Mouse (Mus musculus) embryo, embryonic 11.5 days (tissue): ENCODE data around the gene Tnfsf15.

Experiments
- DNase-seq: peaks from one replicate; pipeline ENCODE4 v3.0.0-alpha.2; 2012; ENCODE audit warnings: low read depth, low spot score

The Tnfsf15 gene

GRCm38 (mm10) chr4:63742763-63743371, 2.0 kb downstream of the Tnfsf15 start:
- DNase-seq, result no peak

GRCm38 (mm10) chr4:63742101-63742500, 2.8 kb downstream of the Tnfsf15 start:
- DNase-seq, result no peak

GRCm38 (mm10) chr4:63740761-63741160, 4.2 kb downstream of the Tnfsf15 start:
- DNase-seq, result no peak

- DNase-seq, result no peak
These were observed 4.9 kb downstream of the Tnfsf15 start for GRCm38 (mm10) chr4:63740001-63740400.

GRCm38 (mm10) chr4:63739524-63739923, 5.4 kb downstream of the Tnfsf15 start:
- DNase-seq, result no peak

GRCm38 (mm10) chr4:63738364-63738997, 6.4 kb downstream of the Tnfsf15 start:
- no peak for DNase-seq

- no peak for DNase-seq
These were observed 13.6 kb downstream of the Tnfsf15 start for GRCm38 (mm10) chr4:63731299-63731698.

GRCm38 (mm10) chr4:63726727-63727126, 18.2 kb downstream of the Tnfsf15 start:
- DNase-seq, result no peak

GRCm38 (mm10) chr4:63725981-63726380, 18.9 kb downstream of the Tnfsf15 start:
- DNase-seq, result no peak

- DNase-seq, result no peak
These were observed 26.8 kb downstream of the Tnfsf15 start for GRCm38 (mm10) chr4:63717922-63718643.

GRCm38 (mm10) chr4:63711886-63712285, 33.0 kb downstream of the Tnfsf15 start:
- DNase-seq, result no peak

- no peak for DNase-seq
These were observed 34.3 kb downstream of the Tnfsf15 start for GRCm38 (mm10) chr4:63710431-63711220.

GRCm38 (mm10) chr4:63706279-63706971, 38.5 kb downstream of the Tnfsf15 start:
- no peak for DNase-seq

GRCm38 (mm10) chr4:63704232-63704631, 40.7 kb downstream of the Tnfsf15 start:
- DNase-seq, result no peak

GRCm38 (mm10) chr4:63703686-63704085, 41.2 kb downstream of the Tnfsf15 start:
- no peak for DNase-seq

- no peak for DNase-seq
These were observed 42.8 kb downstream of the Tnfsf15 start for GRCm38 (mm10) chr4:63702006-63702704.

- no peak for DNase-seq
These were observed 45.2 kb downstream of the Tnfsf15 start for GRCm38 (mm10) chr4:63699749-63700148.

GRCm38 (mm10) chr4:63696921-63697320, 48.0 kb downstream of the Tnfsf15 start:
- DNase-seq, result no peak

GRCm38 (mm10) chr4:63692351-63692750, 52.6 kb downstream of the Tnfsf15 start:
- no peak for DNase-seq

- DNase-seq, result no peak
These were observed 57.5 kb downstream of the Tnfsf15 start for GRCm38 (mm10) chr4:63687429-63687828.

GRCm38 (mm10) chr4:63686157-63686556, 58.8 kb downstream of the Tnfsf15 start:
- DNase-seq, result no peak
